Mouse (Mus musculus): ENCODE results near the gene Lrrc8b.

Lrrc8b gene

GRCm38 (mm10) chr5:105427326-105427725 is 11.8 kb downstream of the Lrrc8b start:
- no peak for DNase-seq

DNA sequence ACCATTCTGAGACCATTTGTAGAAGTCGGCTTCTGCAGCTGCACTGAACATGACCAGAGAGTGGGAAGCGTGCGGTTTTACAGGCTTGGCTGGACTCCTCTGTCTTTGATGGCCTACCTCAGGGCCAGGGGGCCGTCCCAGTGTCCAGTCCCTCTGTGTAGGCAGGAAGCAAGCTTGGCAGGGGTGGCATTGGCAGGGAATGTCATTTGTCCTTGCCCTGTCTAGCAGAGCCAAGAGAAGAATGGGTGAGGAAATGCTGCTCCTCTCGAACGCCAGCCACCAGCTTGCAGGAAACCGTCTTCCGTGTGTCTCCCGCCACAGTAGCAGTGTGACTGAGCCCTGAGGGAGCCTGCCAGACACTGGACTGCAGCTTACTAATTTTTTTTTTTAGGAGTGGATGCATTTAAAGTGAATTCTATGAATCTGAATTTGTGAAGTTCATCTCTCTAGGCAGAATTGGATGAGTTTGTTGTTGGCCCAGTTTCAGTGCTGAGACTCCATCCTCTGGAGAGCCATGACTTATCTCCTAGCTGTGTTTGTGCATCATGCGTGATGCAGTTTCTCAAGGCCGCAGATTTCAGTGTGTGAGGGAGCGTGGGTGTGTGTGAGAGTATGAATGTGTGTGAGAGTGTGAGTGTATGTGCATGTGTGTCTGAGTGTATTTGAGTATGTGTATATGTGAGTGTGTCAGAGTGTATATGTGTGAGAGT is 12.8 kb downstream of the Lrrc8b start:
- no peak for DNase-seq

GRCm38 (mm10) chr5:105430148-105430547 is 14.6 kb downstream of the Lrrc8b start:
- DNase-seq = no peak

DNA sequence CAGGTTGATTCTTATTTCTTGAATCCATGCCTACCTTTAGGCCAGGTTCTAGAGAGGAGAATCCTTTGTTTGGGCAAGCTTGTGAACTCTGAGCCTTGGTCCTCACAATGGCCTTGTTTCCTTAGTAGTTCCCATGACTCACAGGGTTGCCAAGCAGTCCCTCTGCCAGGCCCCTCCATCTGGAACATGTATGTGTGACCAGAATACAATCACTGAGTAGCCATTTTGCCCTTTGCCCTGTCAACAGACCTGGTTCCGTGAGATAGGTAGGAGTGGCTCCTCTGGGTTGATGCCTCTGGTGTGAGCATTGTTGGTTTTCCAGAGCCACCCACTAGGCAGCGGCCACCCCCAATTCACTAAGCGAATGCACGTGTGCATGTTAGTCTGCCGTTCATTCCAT is 24.0 kb downstream of the Lrrc8b start:
- DNase-seq = no peak

DNA sequence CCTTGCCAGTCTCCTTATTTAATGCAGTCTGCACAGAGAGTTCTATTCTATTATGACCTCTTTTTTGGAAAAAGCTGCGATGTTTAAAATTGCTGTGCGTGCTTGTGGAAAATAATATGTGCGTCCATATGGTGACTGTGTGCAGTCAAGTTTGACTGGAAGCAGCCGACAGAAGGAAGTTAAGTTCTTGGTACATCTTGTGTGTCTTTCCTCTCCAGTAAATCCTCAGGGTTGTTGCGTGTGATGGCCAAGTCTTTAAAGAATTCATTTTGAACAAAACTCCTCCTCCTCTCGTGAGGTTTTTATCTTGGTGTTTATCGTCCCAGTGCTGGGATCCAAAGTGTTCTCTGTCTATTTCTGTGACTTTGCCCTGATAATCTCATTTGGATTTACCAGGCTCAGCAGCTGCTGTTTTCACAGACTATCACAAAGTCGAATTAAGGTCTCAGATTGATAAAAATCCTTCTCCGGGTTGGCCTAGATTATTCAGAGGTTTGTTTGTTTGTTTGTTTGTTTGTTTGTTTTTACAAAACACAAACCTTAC is 25.5 kb downstream of the Lrrc8b start:
- DNase-seq = no peak

DNA sequence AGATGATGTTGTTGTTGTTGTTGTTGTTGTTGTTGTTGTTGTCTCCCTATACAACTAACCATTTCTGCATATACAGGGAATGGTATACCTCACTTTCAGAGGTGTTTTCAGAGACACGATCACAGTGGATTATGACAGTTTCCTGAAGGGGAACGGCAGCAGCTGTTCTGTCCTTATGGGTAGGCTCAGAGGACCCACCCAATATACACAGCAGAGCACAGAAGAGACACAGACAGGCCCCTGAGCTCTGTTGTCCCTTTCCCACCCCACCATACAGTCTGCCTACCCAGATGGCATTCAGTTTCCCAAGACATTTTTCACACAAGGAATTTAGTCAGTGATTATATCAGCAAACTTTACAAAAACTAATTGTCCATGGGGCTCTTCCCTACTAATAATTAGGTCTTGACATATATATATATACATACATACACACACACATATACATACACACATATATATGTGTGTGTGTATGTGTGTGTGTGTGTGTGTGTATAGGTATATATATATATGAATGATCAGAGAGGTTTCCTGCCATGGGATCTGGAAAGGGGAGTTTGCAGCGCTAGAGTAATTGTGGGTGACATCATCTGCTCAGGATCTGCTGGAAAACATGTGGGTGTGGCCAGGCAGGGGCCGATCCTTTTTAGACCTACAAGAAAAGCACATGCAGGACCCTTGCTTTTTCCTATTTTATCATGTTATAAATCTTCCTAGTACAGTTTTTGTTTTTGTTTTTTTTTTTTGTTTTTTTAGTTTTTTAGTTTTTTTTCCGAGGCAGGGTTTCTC is 26.8 kb downstream of the Lrrc8b start:
- no peak for DNase-seq

DNA sequence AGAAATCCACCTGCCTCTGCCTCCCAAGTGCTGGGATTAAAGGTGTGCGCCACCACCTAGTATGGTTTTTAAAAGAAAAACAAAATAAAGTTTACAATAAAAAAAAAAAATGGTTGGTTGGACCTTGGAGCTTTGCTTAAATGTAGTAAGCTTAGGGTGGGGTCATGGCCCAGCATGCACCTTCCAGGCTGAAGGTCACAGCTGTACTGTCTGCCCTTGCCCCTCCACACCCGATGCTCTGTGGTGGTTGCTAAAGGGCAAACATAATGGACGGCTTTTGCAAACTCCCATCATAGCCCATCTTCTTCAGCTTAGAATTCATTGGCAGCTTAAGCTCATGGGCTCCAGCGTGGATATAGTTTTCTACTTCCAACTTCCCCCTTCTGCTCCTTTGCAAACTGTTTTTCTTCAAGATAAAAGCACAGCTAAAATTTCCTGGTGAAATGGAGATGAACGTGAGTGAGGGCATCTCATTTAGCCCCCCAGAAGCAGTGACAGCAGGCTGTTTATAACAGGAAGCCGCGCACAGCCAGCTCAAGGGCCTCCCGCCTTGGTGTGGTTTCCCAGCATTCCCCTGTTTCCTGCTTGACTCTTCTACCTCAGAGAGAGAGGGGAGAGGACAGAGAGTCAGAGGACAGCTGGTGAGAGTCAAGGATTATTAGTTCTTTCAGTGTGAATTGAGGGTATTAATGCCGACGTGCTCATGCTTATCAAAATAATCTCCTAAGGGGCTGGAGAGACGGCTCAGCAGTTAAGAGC is 27.7 kb downstream of the Lrrc8b start:
- no peak for DNase-seq

DNA sequence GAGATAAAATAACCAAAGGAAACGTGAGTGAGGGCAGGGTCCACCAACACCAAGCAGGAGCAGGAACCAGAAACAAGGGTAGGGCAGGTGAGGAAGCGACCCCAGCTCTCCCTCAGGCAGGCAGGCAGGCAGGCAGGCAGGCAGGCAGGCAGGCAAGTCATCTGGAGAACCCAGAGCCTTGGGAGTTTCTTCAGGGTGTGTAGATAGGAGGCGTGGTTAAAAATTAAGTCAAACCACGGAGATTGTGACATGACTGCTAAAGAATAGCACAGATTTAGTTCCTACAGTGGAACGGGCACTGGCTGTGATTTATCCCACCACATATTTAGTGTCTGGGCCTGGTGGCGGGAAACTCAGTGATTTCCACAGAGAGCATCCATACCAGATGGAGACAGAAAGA is 30.1 kb downstream of the Lrrc8b start:
- DNase-seq = no peak

GRCm38 (mm10) chr5:105454105-105454504 is 38.5 kb downstream of the Lrrc8b start:
- no peak for DNase-seq

- no peak for DNase-seq
These were observed 43.5 kb downstream of the Lrrc8b start for GRCm38 (mm10) chr5:105459077-105459476.

GRCm38 (mm10) chr5:105460551-105460950 is 45.0 kb downstream of the Lrrc8b start:
- DNase-seq = no peak

DNA sequence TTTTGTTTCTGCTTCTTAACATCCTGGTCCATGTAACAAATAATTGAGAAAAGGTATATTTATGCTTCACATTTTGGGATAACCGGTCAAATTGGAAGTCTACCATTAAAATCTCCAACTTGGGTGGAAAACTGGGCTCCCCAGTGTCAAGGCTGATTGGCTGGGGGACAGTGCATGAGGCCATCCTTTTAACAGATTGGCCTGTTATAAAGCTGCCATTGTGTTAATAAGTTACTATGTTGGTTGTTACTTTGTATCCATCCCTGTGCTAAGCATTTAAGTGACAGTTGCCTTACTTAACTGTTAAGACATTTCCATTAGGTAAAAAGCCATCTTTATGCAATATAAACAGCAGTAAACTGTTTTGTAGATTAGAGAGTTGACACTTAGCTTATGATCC is 45.5 kb downstream of the Lrrc8b start:
- no peak for DNase-seq

GRCm38 (mm10) chr5:105464671-105465070 is 49.1 kb downstream of the Lrrc8b start:
- DNase-seq = no peak

- no peak for DNase-seq
These were observed 50.0 kb downstream of the Lrrc8b start for GRCm38 (mm10) chr5:105465550-105465949.

DNA sequence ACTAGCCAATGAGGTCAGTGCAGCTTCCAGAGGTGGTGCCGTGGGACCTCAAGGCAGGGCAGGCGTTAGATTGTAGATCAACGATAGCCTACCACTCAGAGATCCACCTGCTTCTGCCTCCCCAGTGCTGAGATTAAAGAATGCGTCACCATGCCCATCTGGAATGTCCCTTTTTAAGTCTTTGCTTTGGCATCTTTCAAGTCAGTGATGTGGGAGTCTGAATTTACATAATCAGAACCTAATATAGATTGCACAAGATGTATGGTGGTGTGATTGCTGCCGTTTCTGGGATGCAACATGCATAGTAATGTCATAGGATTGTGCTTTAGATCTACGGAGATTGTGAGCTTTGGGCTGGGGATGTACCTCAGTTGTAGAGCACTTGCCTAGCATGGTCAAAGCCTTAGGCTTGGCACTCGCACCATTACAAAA is 50.9 kb downstream of the Lrrc8b start:
- no peak for DNase-seq

DNA sequence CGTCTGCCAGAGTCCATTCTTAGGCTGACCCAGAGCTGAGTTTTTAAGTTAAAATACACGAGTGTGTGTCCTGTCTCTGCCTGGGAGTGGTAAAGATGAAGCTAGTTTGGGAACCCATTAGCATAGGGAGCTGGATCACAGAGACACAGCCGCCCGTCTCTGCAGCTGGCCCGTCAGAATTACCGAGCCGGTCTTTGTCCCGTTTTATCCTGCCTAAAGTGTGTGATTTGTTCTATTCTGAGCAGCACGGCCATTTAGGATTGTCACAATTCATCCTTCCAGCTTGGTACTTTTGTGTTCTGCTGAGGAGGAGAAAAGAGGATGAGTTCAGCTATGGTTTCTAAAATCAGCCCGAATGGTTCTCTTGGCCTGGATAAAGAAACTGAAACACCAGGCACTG is 51.7 kb downstream of the Lrrc8b start:
- no peak for DNase-seq

DNA sequence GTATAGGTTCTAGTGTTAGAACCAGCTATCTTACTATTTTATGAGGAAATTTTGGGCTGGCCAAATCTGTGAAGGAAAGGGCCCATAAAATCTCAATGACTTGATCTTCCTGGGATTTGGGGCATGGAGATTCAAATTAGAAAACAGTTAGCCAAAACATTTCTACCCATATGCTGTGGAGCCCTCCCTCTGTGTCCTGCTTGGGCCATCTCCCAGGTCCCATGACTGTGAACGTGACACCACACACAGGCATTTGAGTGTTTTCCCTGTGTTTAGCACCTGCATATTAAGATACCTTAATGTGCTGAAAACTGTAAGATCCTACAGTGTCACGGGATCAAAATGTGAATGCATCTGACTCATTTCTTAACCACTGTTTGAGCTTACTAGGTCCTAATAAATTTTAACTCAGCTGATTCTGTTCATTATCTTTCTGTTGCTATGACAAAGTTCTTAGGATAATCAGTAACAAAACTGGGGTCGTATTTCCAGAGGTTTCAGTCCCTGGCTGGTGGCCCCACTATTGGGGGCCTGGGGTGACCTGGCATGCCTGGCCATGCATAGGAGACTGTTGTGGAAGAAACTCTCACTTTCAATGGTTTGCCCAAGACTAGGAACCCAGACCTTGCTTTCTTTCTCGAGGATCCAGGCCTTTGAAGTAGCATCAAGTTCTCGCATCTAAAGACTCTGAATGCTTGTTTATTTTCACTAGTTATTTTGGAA is 57.6 kb downstream of the Lrrc8b start:
- DNase-seq = no peak

- no peak for DNase-seq
These were observed 62.0 kb downstream of the Lrrc8b start for GRCm38 (mm10) chr5:105477527-105477926.

GRCm38 (mm10) chr5:105479673-105480072 is 64.1 kb downstream of the Lrrc8b start:
- DNase-seq = no peak

DNA sequence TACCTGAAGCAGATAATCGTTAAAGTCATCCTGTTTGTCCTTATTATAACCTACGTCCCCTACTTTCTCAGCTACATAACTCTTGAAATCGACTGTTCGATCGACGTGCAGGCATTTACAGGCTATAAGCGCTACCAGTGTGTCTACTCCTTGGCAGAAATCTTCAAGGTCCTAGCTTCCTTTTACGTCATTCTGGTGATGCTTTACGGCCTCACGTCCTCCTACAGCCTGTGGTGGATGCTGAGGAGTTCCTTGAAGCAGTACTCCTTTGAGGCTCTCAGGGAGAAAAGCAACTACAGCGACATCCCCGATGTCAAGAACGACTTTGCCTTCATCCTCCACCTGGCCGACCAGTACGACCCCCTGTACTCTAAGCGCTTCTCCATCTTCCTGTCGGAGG is 65.0 kb downstream of the Lrrc8b start:
- DNase-seq = no peak

- no peak for DNase-seq
These were observed 68.1 kb downstream of the Lrrc8b start for GRCm38 (mm10) chr5:105483632-105484031.

DNA sequence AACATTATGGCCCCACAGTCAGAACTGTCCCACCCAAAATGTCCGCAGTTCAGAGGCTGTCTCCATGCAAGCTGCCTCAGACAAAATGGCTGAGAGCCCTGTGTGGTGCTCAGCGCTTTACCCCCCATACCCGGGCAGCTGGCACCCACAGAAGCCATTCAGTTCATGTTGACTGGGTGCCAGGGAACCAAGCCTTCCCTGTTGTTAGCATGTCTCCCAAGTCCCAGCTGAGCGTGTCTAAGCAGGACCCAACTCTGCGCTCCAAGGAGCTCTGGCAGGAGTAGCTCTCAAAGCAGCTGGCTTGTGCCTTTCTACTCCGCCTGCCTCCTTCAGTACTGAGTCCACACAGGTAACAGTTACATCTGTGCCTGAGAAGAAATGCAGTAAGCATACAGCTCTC is 68.7 kb downstream of the Lrrc8b start:
- DNase-seq = no peak

DNA sequence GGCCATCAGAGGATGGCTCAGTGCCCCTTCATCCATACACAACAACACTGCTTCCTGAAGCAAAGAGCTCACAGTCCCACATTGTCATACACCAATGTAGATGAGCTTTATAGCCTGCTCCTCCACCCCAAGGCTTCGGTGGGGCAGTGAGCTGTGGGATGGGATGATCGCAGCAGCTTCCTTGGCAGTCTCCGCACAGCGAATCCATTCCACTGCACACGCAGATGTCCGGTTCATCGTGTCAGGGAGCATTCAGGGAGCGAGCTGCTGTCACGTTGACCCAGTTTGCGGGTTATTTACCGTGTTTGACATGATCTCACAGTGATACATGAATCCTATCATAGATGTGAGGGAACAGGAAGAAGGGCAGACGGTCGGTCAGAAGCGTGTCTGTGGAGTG is 69.3 kb downstream of the Lrrc8b start:
- DNase-seq = no peak

All from right cerebral cortex, postnatal 4 days (tissue).